Mouse (Mus musculus) lung, postnatal 36 days (tissue): ENCODE data around the gene Gm10663.

Source experiments
- DNase-seq: peaks from one replicate; pipeline ENCODE4 v3.0.0; 2022; ENCODE audit warnings: mixed read lengths

Gm10663 gene

GRCm38 (mm10) chr8:65088120-65088519 is 13.3 kb downstream of the Gm10663 start:
- DNase-seq: no peak

- no peak for DNase-seq
These were observed 14.9 kb downstream of the Gm10663 start for GRCm38 (mm10) chr8:65089781-65090180.

- no peak for DNase-seq
These were observed 23.1 kb downstream of the Gm10663 start for GRCm38 (mm10) chr8:65097760-65098415.

GRCm38 (mm10) chr8:65099735-65100134 is 24.9 kb downstream of the Gm10663 start:
- DNase-seq: no peak

- no peak for DNase-seq
These were observed 28.8 kb downstream of the Gm10663 start for GRCm38 (mm10) chr8:65103632-65104031.

GRCm38 (mm10) chr8:65104041-65104440 is 29.2 kb downstream of the Gm10663 start:
- no peak for DNase-seq

GRCm38 (mm10) chr8:65107936-65108718 is 33.3 kb downstream of the Gm10663 start:
- no peak for DNase-seq

- DNase-seq: no peak
These were observed 34.1 kb downstream of the Gm10663 start for GRCm38 (mm10) chr8:65108936-65109335.

GRCm38 (mm10) chr8:65110285-65110691 is 35.5 kb downstream of the Gm10663 start:
- peak; percentile 70 for DNase-seq

GRCm38 (mm10) chr8:65112092-65112491 is 37.3 kb downstream of the Gm10663 start:
- peak; percentile 12 for DNase-seq

- no peak for DNase-seq
These were observed 51.2 kb downstream of the Gm10663 start for GRCm38 (mm10) chr8:65126014-65126413.

GRCm38 (mm10) chr8:65126454-65126853 is 51.6 kb downstream of the Gm10663 start:
- DNase-seq: no peak
